Mouse (Mus musculus) embryonic fibroblast, embryonic 13.5 days (primary cell): ENCODE data around the gene Zmynd11.

Experiments
- CTCF ChIP-seq: IDR thresholded peaks from 2 replicates; pipeline ENCODE4 v1.5.1; 2011; ENCODE audit warnings: mild to moderate bottlenecking, control low read depth, low read length, moderate library complexity, borderline replicate concordance; ENCODE audit not compliant: insufficient read depth
- POLR2A ChIP-seq: IDR thresholded peaks from 2 replicates; pipeline ENCODE4 v1.6.1; 2011; ENCODE audit warnings: low read depth, mild to moderate bottlenecking, control low read depth, low read length, moderate library complexity

DNA sequence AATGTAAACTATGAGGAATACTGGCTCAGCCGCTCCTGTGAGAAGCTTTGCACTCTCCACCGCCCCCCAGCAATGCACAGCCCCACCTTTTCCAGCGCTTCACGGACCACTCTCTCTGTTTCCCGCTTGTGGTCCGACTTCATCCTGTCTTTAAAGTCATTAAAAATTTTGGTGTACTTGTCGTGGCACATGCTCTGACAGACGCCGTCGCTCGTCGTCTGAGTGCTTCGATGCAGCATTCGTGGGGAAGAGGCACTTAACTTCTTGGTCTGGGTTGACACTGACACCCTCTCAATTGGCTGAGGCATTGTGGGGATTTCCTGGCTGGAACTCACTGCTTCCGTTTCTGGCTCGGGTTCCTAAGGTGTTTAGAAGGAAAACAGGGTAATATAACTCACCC is 75.8 kb downstream of the Zmynd11 start:
- TF ChIP-seq POLR2A (no peak), CTCF (no peak)
